Mouse (Mus musculus) MEL (cell line): ENCODE results near the gene Irf4. TPM values are rescaled to one million over a fixed set of nuclear protein-coding genes. Genes with fewer than 3 reads are reported as not detected.

ENCODE experiments used
- DNase-seq: peaks from one replicate; pipeline ENCODE4 v3.0.0; 2011; ENCODE audit warnings: low read depth, low spot score
- H3K27ac ChIP-seq: 2 replicates; pipeline ENCODE4 v1.5.1; 2012; ENCODE audit warnings: low read depth, mild to moderate bottlenecking, control low read depth, low read length, moderate library complexity; ENCODE audit not compliant: control insufficient read depth
- H3K27me3 ChIP-seq, 2 experiments: fragments of 150-350 bp in 1 of 2; sonication (generic) in 1 of 2; 2 replicates each; pipeline ENCODE4 v1.6.1; 2012; ENCODE audit warnings: low read length in 2 of 2, mild to moderate bottlenecking in 2 of 2, improper control_type of control experiment in 1 of 2, moderate library complexity in 1 of 2; ENCODE audit not compliant: insufficient read depth in 2 of 2, control insufficient read depth in 1 of 2
- H3K36me3 ChIP-seq, 2 experiments: 2 replicates each; pipeline ENCODE4 v1.6.1; 2012 to 2014; ENCODE audit warnings: low read length in 2 of 2, improper control_type of control experiment in 1 of 2, inconsistent platforms in 1 of 2, mild to moderate bottlenecking in 1 of 2; ENCODE audit not compliant: insufficient read depth in 2 of 2, control insufficient read depth in 1 of 2
- H3K4me1 ChIP-seq, 2 experiments: fragments of 150-350 bp in 1 of 2; sonication (generic) in 1 of 2; 2 replicates each; pipeline ENCODE4 v1.6.1; 2012; ENCODE audit warnings: low read length in 2 of 2, improper control_type of control experiment in 1 of 2, mild to moderate bottlenecking in 1 of 2; ENCODE audit not compliant: insufficient read depth in 2 of 2, control insufficient read depth in 1 of 2
- H3K4me3 ChIP-seq, 2 experiments: fragments of 150-350 bp in 1 of 2; sonication (generic) in 1 of 2; 2 replicates each; pipeline ENCODE4 v1.5.1; 2012; ENCODE audit warnings: low read depth in 2 of 2, low read length in 2 of 2, mild to moderate bottlenecking in 2 of 2, moderate library complexity in 2 of 2, control low read depth in 1 of 2, improper control_type of control experiment in 1 of 2; ENCODE audit not compliant: control insufficient read depth in 1 of 2, insufficient read depth in 1 of 2
- H3K79me2 ChIP-seq: 2 replicates; pipeline ENCODE4 v1.6.1; 2012; ENCODE audit warnings: mild to moderate bottlenecking, low read length, moderate library complexity; ENCODE audit not compliant: control insufficient read depth, poor library complexity, insufficient read depth
- H3K9ac ChIP-seq: 2 replicates; pipeline ENCODE4 v1.6.1; 2012; ENCODE audit warnings: low read depth, mild to moderate bottlenecking, control low read depth, low read length, moderate library complexity; ENCODE audit not compliant: control insufficient read depth, poor library complexity, severe bottlenecking
- H3K9me3 ChIP-seq: fragments of 150-350 bp; sonication (generic); replicated peaks from 2 replicates; pipeline ENCODE4 v1.6.1; 2012; ENCODE audit warnings: mild to moderate bottlenecking, low read length, improper control_type of control experiment, moderate library complexity; ENCODE audit not compliant: insufficient read depth
- BHLHE40 ChIP-seq: IDR thresholded peaks from 2 replicates; pipeline ENCODE4 v1.6.1; 2012; ENCODE audit warnings: low read depth, mild to moderate bottlenecking, inconsistent platforms, low read length, improper control_type of control experiment, borderline replicate concordance
- CHD1 ChIP-seq: IDR thresholded peaks from 2 replicates; pipeline ENCODE4 v1.6.1; 2012; ENCODE audit warnings: low read depth, mild to moderate bottlenecking, inconsistent platforms, low read length, improper control_type of control experiment
- CTCF ChIP-seq, 3 experiments: IDR thresholded peaks in 2 of 3; conservative IDR thresholded peaks in 1 of 3; 2 replicates each; pipeline ENCODE4 v1.5.1; 2011 to 2012; ENCODE audit warnings: low read length in 3 of 3, low read depth in 2 of 3, mild to moderate bottlenecking in 2 of 3, improper control_type of control experiment in 1 of 3, inconsistent platforms in 1 of 3, mixed read lengths in 1 of 3, moderate library complexity in 1 of 3; ENCODE audit not compliant: control insufficient read depth in 1 of 3, insufficient read depth in 1 of 3, poor library complexity in 1 of 3, severe bottlenecking in 1 of 3
- ETS1 ChIP-seq: IDR thresholded peaks from 2 replicates; pipeline ENCODE4 v1.6.1; 2012; ENCODE audit warnings: low read depth, mild to moderate bottlenecking, inconsistent platforms, low read length, improper control_type of control experiment, moderate library complexity
- GABPA ChIP-seq: IDR thresholded peaks from 2 replicates; pipeline ENCODE4 v1.6.1; 2012; ENCODE audit warnings: low read depth, mild to moderate bottlenecking, inconsistent platforms, low read length, improper control_type of control experiment, moderate library complexity
- JUND ChIP-seq: IDR thresholded peaks from 2 replicates; pipeline ENCODE4 v1.6.1; 2011; ENCODE audit warnings: low read depth, mild to moderate bottlenecking, improper control_type of control experiment, low read length
- MAFK ChIP-seq: IDR thresholded peaks from 2 replicates; pipeline ENCODE4 v1.6.1; 2011; ENCODE audit warnings: low read depth, mild to moderate bottlenecking, low read length, improper control_type of control experiment, borderline replicate concordance
- MAZ ChIP-seq: IDR thresholded peaks from 2 replicates; pipeline ENCODE4 v1.6.1; 2012; ENCODE audit warnings: low read depth, mild to moderate bottlenecking, inconsistent platforms, low read length, improper control_type of control experiment
- MEF2A ChIP-seq: IDR thresholded peaks from 2 replicates; pipeline ENCODE4 v1.6.1; 2014; ENCODE audit warnings: low read depth, mild to moderate bottlenecking, inconsistent platforms, low read length, improper control_type of control experiment; ENCODE audit not compliant: poor library complexity, insufficient replicate concordance, severe bottlenecking; ENCODE audit errors: extremely low read depth
- MXI1 ChIP-seq: IDR thresholded peaks from 2 replicates; pipeline ENCODE4 v1.6.1; 2011; ENCODE audit warnings: mild to moderate bottlenecking, low read depth, low read length, improper control_type of control experiment
- MYB ChIP-seq: IDR thresholded peaks from 2 replicates; pipeline ENCODE4 v1.6.1; 2011; ENCODE audit warnings: mild to moderate bottlenecking, low read depth, low read length, improper control_type of control experiment
- POLR2AphosphoS5 ChIP-seq: IDR thresholded peaks from 2 replicates; pipeline ENCODE4 v1.6.1; 2012; ENCODE audit warnings: low read depth, borderline replicate concordance, mild to moderate bottlenecking, inconsistent platforms, low read length, moderate library complexity, mixed read lengths
- RAD21 ChIP-seq: IDR thresholded peaks from 2 replicates; pipeline ENCODE4 v1.6.1; 2011; ENCODE audit warnings: mild to moderate bottlenecking, low read depth, low read length, improper control_type of control experiment
- SIN3A ChIP-seq: IDR thresholded peaks from 2 replicates; pipeline ENCODE4 v1.6.1; 2012; ENCODE audit warnings: low read length, improper control_type of control experiment, inconsistent platforms
- TAL1 ChIP-seq: IDR thresholded peaks from 2 replicates; pipeline ENCODE4 v1.6.1; 2012; ENCODE audit warnings: mild to moderate bottlenecking, inconsistent platforms, low read length, moderate library complexity, mixed read lengths
- TBP ChIP-seq: IDR thresholded peaks from 2 replicates; pipeline ENCODE4 v1.8.0; 2011; ENCODE audit warnings: low read depth, low read length, improper control_type of control experiment
- TCF12 ChIP-seq: IDR thresholded peaks from 2 replicates; pipeline ENCODE4 v1.6.1; 2014; ENCODE audit warnings: low read depth, mild to moderate bottlenecking, inconsistent platforms, low read length, improper control_type of control experiment, moderate library complexity
- USF1 ChIP-seq: IDR thresholded peaks from 2 replicates; pipeline ENCODE4 v1.6.1; 2014; ENCODE audit warnings: low read depth, mild to moderate bottlenecking, inconsistent platforms, low read length, improper control_type of control experiment, moderate library complexity
- USF2 ChIP-seq, 2 experiments: IDR thresholded peaks; 2 replicates each; pipeline ENCODE4 v1.6.1; 2011 to 2012; ENCODE audit warnings: improper control_type of control experiment in 2 of 2, low read length in 2 of 2, borderline replicate concordance in 1 of 2, inconsistent platforms in 1 of 2, low read depth in 1 of 2, mild to moderate bottlenecking in 1 of 2; ENCODE audit not compliant: insufficient read depth in 1 of 2
- ZC3H11A ChIP-seq: IDR thresholded peaks from 2 replicates; pipeline ENCODE4 v1.6.1; 2012; ENCODE audit warnings: low read depth, mild to moderate bottlenecking, inconsistent platforms, low read length, improper control_type of control experiment
- ZKSCAN1 ChIP-seq: IDR thresholded peaks from 2 replicates; pipeline ENCODE4 v1.6.1; 2012; ENCODE audit warnings: low read depth, mild to moderate bottlenecking, inconsistent platforms, low read length, improper control_type of control experiment, moderate library complexity
- ZMIZ1 ChIP-seq: IDR thresholded peaks from 2 replicates; pipeline ENCODE4 v1.6.1; 2012; ENCODE audit warnings: low read depth, mild to moderate bottlenecking, inconsistent platforms, low read length, improper control_type of control experiment, moderate library complexity
- ZNF384 ChIP-seq: IDR thresholded peaks from 2 replicates; pipeline ENCODE4 v1.6.1; 2012; ENCODE audit warnings: low read depth, mild to moderate bottlenecking, inconsistent platforms, low read length, improper control_type of control experiment
- polyA plus RNA-seq, 2 experiments: library from polyadenylated mRNA; stranded (reverse) in 1 of 2; unstranded in 1 of 2; fragments of >175 nt in 1 of 2; fragments of >200 nt in 1 of 2; gene quantifications; 2 replicates each; pipeline versions ENCODE4 v1.2.1 to v1.2.4; 2012; ENCODE audit warnings: low replicate concordance in 2 of 2, low read depth in 1 of 2; ENCODE audit not compliant: insufficient read length in 2 of 2, insufficient read depth in 1 of 2, missing spikeins in 1 of 2
- total RNA-seq: library from RNA; depleted of rRNA; stranded (reverse); fragments of 300-350 nt; gene quantifications from 2 replicates; pipeline ENCODE4 v1.2.3, GENCODE M21; 2012

Irf4 gene
- total and polyA plus RNA-seq, 3 experiments, result not detected

- TF ChIP-seq GABPA, result no peak
- no peak for TF ChIP-seq ETS1
- no peak for TF ChIP-seq MEF2A
- no peak for TF ChIP-seq POLR2AphosphoS5
- TF ChIP-seq JUND, result no peak
- no peak for TF ChIP-seq MXI1
- TF ChIP-seq TBP, result no peak
- TF ChIP-seq ZMIZ1, result no peak
- no peak for TF ChIP-seq TCF12
- no peak for TF ChIP-seq MYB
- no peak for TF ChIP-seq ZKSCAN1
- no peak for TF ChIP-seq CHD1
- no peak for TF ChIP-seq TAL1
- no peak for TF ChIP-seq SIN3A
- no peak for TF ChIP-seq MAZ
- TF ChIP-seq RAD21, result no peak
- TF ChIP-seq USF1, result no peak
Measured at GRCm38 (mm10) chr13:30781905-30782304, 32.9 kb downstream of the Irf4 start.

GRCm38 (mm10) chr13:30782419-30782818 lies 33.4 kb downstream of the Irf4 start:
- H3K79me2 ChIP-seq, result no peaks in the 10 kb centered on the region
- no peak for DNase-seq
- H3K36me3 ChIP-seq, result no peaks in the 10 kb centered on the region
- no peak overlapping the region for H3K9ac ChIP-seq
- no peaks in the 10 kb centered on the region for H3K9me3 ChIP-seq
- no peaks in the 10 kb centered on the region for H3K27me3 ChIP-seq
- no peak for TF ChIP-seq ZC3H11A
- no peak for TF ChIP-seq BHLHE40
- no peak for TF ChIP-seq SIN3A
- no peak for TF ChIP-seq MAFK
- no peak for TF ChIP-seq TBP
- no peak for TF ChIP-seq USF2 (IDR thresholded peaks at IDR 0.05; ENCODE audit: borderline replicate concordance in 1 of 2, insufficient read depth in 1 of 2, low read depth in 1 of 2, low read length in 2 of 2)
- no peak for TF ChIP-seq CTCF (IDR thresholded peaks at IDR 0.05 in 2 of 3, conservative IDR thresholded peaks at IDR 0.05 in 1 of 3; ENCODE audit: control insufficient read depth in 1 of 3, insufficient read depth in 1 of 3, low read depth in 2 of 3, low read length in 3 of 3, poor library complexity in 1 of 3, severe bottlenecking in 1 of 3)
- no peak for TF ChIP-seq ZNF384
- no peak for TF ChIP-seq POLR2AphosphoS5
- TF ChIP-seq TCF12, result no peak
- no peak for TF ChIP-seq MEF2A
- no peak for TF ChIP-seq USF1
- TF ChIP-seq, all 39 proteins: peak for 0
- no peak overlapping the region for H3K27ac ChIP-seq
- no peaks in the 10 kb centered on the region for H3K4me1 ChIP-seq
- H3K4me3 ChIP-seq, result no peak overlapping the region

More at GRCm38 (mm10) chr13:30781905-30782304, 32.9 kb downstream of the Irf4 start:
- H3K4me3 ChIP-seq, result no peak overlapping the region
- H3K27ac ChIP-seq, result no peak overlapping the region
- H3K79me2 ChIP-seq, result no peaks in the 10 kb centered on the region
- no peak overlapping the region for H3K9ac ChIP-seq
- no peaks in the 10 kb centered on the region for H3K9me3 ChIP-seq
- H3K4me1 ChIP-seq, result no peaks in the 10 kb centered on the region
- H3K27me3 ChIP-seq, result no peaks in the 10 kb centered on the region
- H3K36me3 ChIP-seq, result no peaks in the 10 kb centered on the region
- no peak for DNase-seq
